Mouse (Mus musculus): ENCODE measurements around the gene Ocln. TPM values are rescaled to one million over a fixed set of nuclear protein-coding genes. Genes with fewer than 3 reads are reported as not detected.
"Not testable (repeated sequence)": the region's sequence is repeated elsewhere in the genome, so short reads cannot be mapped to it uniquely, and the experiment has no call there.

Ocln gene
- polyA plus RNA-seq, 1 experiment from 2014 or later, result 6.7 TPM

DNA sequence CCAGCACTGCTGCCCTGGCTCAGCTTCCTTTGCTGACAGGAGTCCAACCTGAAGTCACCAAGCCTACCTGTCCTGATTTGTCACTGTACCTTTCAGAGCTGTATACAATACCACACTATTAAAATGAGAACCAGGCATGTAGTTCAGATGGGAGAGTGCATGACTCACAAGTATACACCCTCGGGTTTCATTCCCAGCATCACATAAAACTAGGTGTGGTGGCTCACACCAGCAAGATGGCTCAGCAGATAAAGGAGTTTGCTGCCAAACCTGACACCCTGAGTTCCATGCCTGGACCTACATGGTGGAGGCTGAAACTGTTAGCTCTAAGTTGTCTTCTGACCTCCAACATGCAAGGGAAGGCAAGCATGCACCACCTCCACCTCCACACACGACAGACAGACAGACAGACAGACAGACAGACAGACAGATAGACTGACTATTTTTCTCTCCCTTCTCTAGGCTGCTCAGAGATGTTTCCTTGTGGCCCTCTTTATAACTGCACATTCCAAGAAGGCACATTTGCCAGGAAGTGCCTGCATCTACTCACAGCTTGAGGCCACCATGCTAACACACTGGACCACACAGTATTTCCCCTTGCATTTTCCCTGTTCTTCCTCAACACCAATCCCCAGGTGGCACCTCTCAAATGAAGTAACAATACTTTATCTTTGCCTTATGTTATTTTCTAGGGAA is 88.8 kb downstream of the Ocln start:
- no peak for ATAC-seq (ENCODE audit: low FRiP score)
- H3K4me3 ChIP-seq (replicated peaks), result no peak overlapping the region
- H3K4me1 ChIP-seq, result no peaks in the 10 kb centered on the region
- H3K9ac ChIP-seq (replicated peaks), result no peak overlapping the region
- no peaks in the 10 kb centered on the region for H3K27me3 ChIP-seq (replicated peaks)
- no peak overlapping the region for H3K4me2 ChIP-seq
- H3K9me3 ChIP-seq (replicated peaks), result no peaks in the 10 kb centered on the region
- peaks cover 60% of the 10 kb centered on the region for H3K36me3 ChIP-seq
- WGBS, result 96% methylated on average over 2 of the region's 2 CpGs
- no peak overlapping the region for H3K27ac ChIP-seq (replicated peaks)

- H3K4me2 ChIP-seq, result no peak overlapping the region
- no peak overlapping the region for H3K9ac ChIP-seq (replicated peaks)
- H3K4me3 ChIP-seq (replicated peaks), result no peak overlapping the region
- H3K27me3 ChIP-seq (replicated peaks), result no peaks in the 10 kb centered on the region
- no peak for ATAC-seq (ENCODE audit: low FRiP score)
- no peaks in the 10 kb centered on the region for H3K4me1 ChIP-seq
- 60% methylated on average over 3 of the region's 3 CpGs for WGBS
- peaks cover 41% of the 10 kb centered on the region for H3K36me3 ChIP-seq
- no peak overlapping the region for H3K27ac ChIP-seq (replicated peaks)
- no peaks in the 10 kb centered on the region for H3K9me3 ChIP-seq (replicated peaks)
Measured at GRCm38 (mm10) chr13:100461336-100461735, 91.2 kb downstream of the Ocln start.

- H3K4me1 ChIP-seq; H3K9ac ChIP-seq (replicated peaks); H3K4me3 ChIP-seq (replicated peaks); H3K9me3 ChIP-seq (replicated peaks); H3K27me3 ChIP-seq (replicated peaks); H3K27ac ChIP-seq (replicated peaks); H3K36me3 ChIP-seq; ATAC-seq (ENCODE audit: low FRiP score); H3K4me2 ChIP-seq: not testable (repeated sequence)
- 84% methylated on average over 8 of the region's 8 CpGs for WGBS
Measured at GRCm38 (mm10) chr13:100452415-100453127, 99.9 kb downstream of the Ocln start, which contains the start of gene Naip1. Gene Naip1 (minus strand): TSS chr13:100452869.

DNA sequence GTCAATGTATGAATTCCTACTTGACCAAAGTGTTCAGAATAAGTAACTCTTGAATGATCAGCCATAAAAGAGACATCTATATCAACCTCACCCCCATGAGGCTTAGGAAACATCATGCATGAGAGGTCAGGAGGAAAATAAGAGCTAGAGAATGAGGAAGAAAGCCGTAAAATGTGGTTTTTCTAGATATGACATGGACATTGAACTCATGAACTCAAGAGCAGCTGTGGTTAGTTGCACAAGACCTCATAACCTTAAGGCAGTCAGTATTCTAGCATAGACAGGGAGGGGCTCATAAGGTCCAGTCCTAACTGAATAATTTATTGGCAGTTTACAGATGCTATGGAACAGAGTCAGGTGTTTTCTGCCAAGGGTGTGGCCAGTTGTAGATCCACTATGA is 103.0 kb downstream of the Ocln start:
- 85% methylated on average over 1 of the region's 1 CpGs for WGBS
- Histone ChIP-seq H3K9me3 (replicated peaks) (no peaks in the 10 kb centered on the region), H3K9ac (replicated peaks) (no peak overlapping the region), H3K4me3 (replicated peaks) (no peak overlapping the region), H3K4me1 (no peaks in the 10 kb centered on the region), H3K27ac (replicated peaks) (no peak overlapping the region), H3K27me3 (replicated peaks) (no peaks in the 10 kb centered on the region), H3K4me2 (no peak overlapping the region), H3K36me3 (no peaks in the 10 kb centered on the region)
- no peak for ATAC-seq (ENCODE audit: low FRiP score)

Other genes with a start within 250 kb of the Ocln start
- gene Naip6, start 235.0 kb downstream of the Ocln start, polyA plus RNA-seq (2015; fragmentation: Nextera tagmentation; extraction: Ambion mirVana), result 0.04 and 0.51 TPM in 2 replicates
- 0.04 and 0.15 TPM in 2 replicates for gene Naip1, start 99.8 kb downstream of the Ocln start, polyA plus RNA-seq (2015; fragmentation: Nextera tagmentation; extraction: Ambion mirVana)
- 61.7 and 75.7 TPM in 2 replicates for gene Gtf2h2, start 60.1 kb downstream of the Ocln start, polyA plus RNA-seq (2015; fragmentation: Nextera tagmentation; extraction: Ambion mirVana)
- 2.5 and 4.9 TPM in 2 replicates for gene Marveld2, start 64.3 kb upstream of the Ocln start, polyA plus RNA-seq (2015; fragmentation: Nextera tagmentation; extraction: Ambion mirVana)
- gene Ak6, start 98.3 kb upstream of the Ocln start, polyA plus RNA-seq (2015; fragmentation: Nextera tagmentation; extraction: Ambion mirVana), result 306 and 309 TPM in 2 replicates
- gene Rad17, start 98.3 kb upstream of the Ocln start, polyA plus RNA-seq (2015; fragmentation: Nextera tagmentation; extraction: Ambion mirVana), result 16.2 and 17.3 TPM in 2 replicates
- gene Taf9, start 98.9 kb upstream of the Ocln start, polyA plus RNA-seq (2015; fragmentation: Nextera tagmentation; extraction: Ambion mirVana), result 25.3 and 29.1 TPM in 2 replicates
- gene Ccdc125, start 117.0 kb upstream of the Ocln start, polyA plus RNA-seq (2015; fragmentation: Nextera tagmentation; extraction: Ambion mirVana), result 1.5 and 3.7 TPM in 2 replicates
- 40.2 and 50.5 TPM in 2 replicates for gene Cdk7, start 178.2 kb upstream of the Ocln start, polyA plus RNA-seq (2015; fragmentation: Nextera tagmentation; extraction: Ambion mirVana)
- gene Mrps36, start 191.9 kb upstream of the Ocln start, polyA plus RNA-seq (2015; fragmentation: Nextera tagmentation; extraction: Ambion mirVana), result 164 and 168 TPM in 2 replicates
- gene Cenph, start 223.2 kb upstream of the Ocln start, polyA plus RNA-seq (2015; fragmentation: Nextera tagmentation; extraction: Ambion mirVana), result 5.9 and 11.2 TPM in 2 replicates
- 28.1 and 74.7 TPM in 2 replicates for gene Ccnb1, start 233.9 kb upstream of the Ocln start, polyA plus RNA-seq (2015; fragmentation: Nextera tagmentation; extraction: Ambion mirVana)

Data from neural tube, embryonic 15.5 days (tissue).